Mouse (Mus musculus) heart, embryonic 12.5 days (tissue): ENCODE measurements around the gene Scap. TPM values are rescaled to one million over a fixed set of nuclear protein-coding genes. Genes with fewer than 3 reads are reported as not detected.
"Not testable (repeated sequence)": the region's sequence is repeated elsewhere in the genome, so short reads cannot be mapped to it uniquely, and the experiment has no call there.

Experiments used
- ATAC-seq: fragments of 200-750 bp; cut with Nextera tagmentation; 2 replicates; pipeline ENCODE4 v1.8.0; 2017; ENCODE audit warnings: moderate TSS enrichment, moderate library complexity; ENCODE audit not compliant: insufficient number of reproducible peaks, low FRiP score
- H3K27ac ChIP-seq: fragments of 300-500 bp; sonication (generic); 2 replicates; pipeline ENCODE4 v1.5.1; 2016; ENCODE audit warnings: mild to moderate bottlenecking, moderate library complexity; ENCODE audit not compliant: poor library complexity, severe bottlenecking
- H3K27me3 ChIP-seq: fragments of 300-500 bp; sonication (generic); replicated peaks from 2 replicates; pipeline ENCODE4 v1.6.1; 2016; ENCODE audit warnings: mild to moderate bottlenecking, moderate library complexity
- H3K36me3 ChIP-seq: fragments of 300-500 bp; sonication (generic); 2 replicates; pipeline ENCODE4 v1.6.1; 2016; ENCODE audit warnings: mild to moderate bottlenecking, moderate library complexity
- H3K4me1 ChIP-seq: fragments of 300-500 bp; sonication (generic); replicated peaks from 2 replicates; pipeline ENCODE4 v1.6.1; 2016; ENCODE audit warnings: mild to moderate bottlenecking
- H3K4me2 ChIP-seq: fragments of 300-500 bp; sonication (generic); 2 replicates; pipeline ENCODE4 v1.6.1; 2016; ENCODE audit warnings: mild to moderate bottlenecking, moderate library complexity
- H3K4me3 ChIP-seq: fragments of 300-500 bp; sonication (generic); 2 replicates; pipeline ENCODE4 v1.5.1; 2016; ENCODE audit warnings: mild to moderate bottlenecking
- H3K9ac ChIP-seq: fragments of 300-500 bp; sonication (generic); 2 replicates; pipeline ENCODE4 v1.6.1; 2016; ENCODE audit warnings: mild to moderate bottlenecking, moderate library complexity
- H3K9me3 ChIP-seq: fragments of 300-500 bp; sonication (generic); replicated peaks from 2 replicates; pipeline ENCODE4 v1.6.1; 2016; ENCODE audit warnings: mild to moderate bottlenecking, moderate library complexity
- WGBS: fragments of 180-500 bp; shearing (Covaris S2); methylation state at CpG from one replicate; pipeline ENCODE4 v1.1.7; 2016; 5-methylcytosine and 5-hydroxymethylcytosine counted together
- polyA plus RNA-seq: library from polyadenylated mRNA; unstranded; fragments of >200 nt; fragmentation: Nextera tagmentation; extraction: Ambion mirVana; gene quantifications from 2 replicates; pipeline ENCODE4 v1.2.1, GENCODE M21; 2016

Gene Scap
- polyA plus RNA-seq, 1 experiment from 2014 or later, result 22.2 TPM

DNA sequence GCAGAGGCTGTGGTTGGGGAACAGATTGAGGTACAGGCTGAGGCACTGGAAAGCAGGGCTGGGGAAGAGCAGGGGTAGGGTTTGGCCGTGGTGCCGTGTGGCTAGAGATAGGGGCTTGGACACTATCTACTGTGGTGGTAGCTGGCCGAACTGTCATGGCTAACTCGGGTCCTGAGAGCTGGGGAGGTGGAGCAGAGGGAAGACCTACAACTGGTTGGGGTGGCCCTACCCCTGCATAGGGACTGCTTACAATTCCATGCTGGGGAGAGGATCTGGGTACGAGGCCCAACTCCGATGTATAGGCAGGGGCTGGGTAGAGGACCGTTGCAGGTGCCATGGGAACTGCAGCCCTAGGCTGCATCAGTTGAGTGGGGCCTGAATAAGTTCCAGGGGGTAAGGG is 54.9 kb downstream of the Scap start:
- no peak for ATAC-seq
- Histone ChIP-seq H3K27ac (no peak overlapping the region), H3K4me3 (no peak overlapping the region), H3K36me3 (peaks cover 100% of the 10 kb centered on the region), H3K27me3 (no peaks in the 10 kb centered on the region), H3K4me2 (no peak overlapping the region), H3K4me1 (no peaks in the 10 kb centered on the region), H3K9ac (no peak overlapping the region), H3K9me3 (no peaks in the 10 kb centered on the region)
- 86% methylated on average over 7 of the region's 7 CpGs for WGBS

- H3K36me3 ChIP-seq, result peaks cover 96% of the 10 kb centered on the region
- H3K4me1 ChIP-seq, result no peaks in the 10 kb centered on the region
- H3K9me3 ChIP-seq, result no peaks in the 10 kb centered on the region
- 88% methylated on average over 3 of the region's 3 CpGs for WGBS
- no peaks in the 10 kb centered on the region for H3K27me3 ChIP-seq
- no peak overlapping the region for H3K4me2 ChIP-seq
- no peak overlapping the region for H3K4me3 ChIP-seq
- no peak overlapping the region for H3K27ac ChIP-seq
- H3K9ac ChIP-seq, result no peak overlapping the region
- no peak for ATAC-seq
These were observed 57.8 kb downstream of the Scap start for GRCm38 (mm10) chr9:110390843-110391242.

DNA sequence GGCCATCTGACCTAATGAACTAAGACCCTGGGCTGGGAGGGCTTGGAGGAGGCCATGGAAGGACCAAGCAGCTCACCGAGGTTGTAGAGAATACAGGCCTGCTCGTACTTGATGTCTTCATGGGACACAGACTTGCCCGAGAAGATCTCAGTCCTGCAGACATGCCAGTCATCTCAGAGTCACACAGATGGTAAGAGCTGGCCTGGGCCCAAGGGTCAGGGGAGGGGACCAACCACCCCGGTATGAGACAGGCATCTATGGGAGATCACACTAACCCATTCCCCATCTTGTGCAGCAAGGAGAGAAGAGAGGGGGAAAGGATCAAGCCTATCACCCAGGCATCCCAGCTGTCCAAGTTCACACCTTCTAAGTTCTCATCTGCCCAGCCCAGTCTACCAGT is 60.2 kb downstream of the Scap start:
- no peak overlapping the region for H3K27ac ChIP-seq
- H3K36me3 ChIP-seq, result peaks cover 93% of the 10 kb centered on the region
- H3K4me2 ChIP-seq, result no peak overlapping the region
- H3K4me3 ChIP-seq, result no peak overlapping the region
- ATAC-seq, result no peak
- H3K4me1 ChIP-seq, result no peaks in the 10 kb centered on the region
- 91% methylated on average over 4 of the region's 4 CpGs for WGBS
- no peak overlapping the region for H3K9ac ChIP-seq
- H3K27me3 ChIP-seq, result no peaks in the 10 kb centered on the region
- H3K9me3 ChIP-seq, result no peaks in the 10 kb centered on the region

GRCm38 (mm10) chr9:110400650-110401049 is 67.6 kb downstream of the Scap start:
- H3K27me3 ChIP-seq, result no peaks in the 10 kb centered on the region
- no peaks in the 10 kb centered on the region for H3K9me3 ChIP-seq
- WGBS, result 70% methylated on average over 5 of the region's 5 CpGs
- ATAC-seq, result no peak
- no peak overlapping the region for H3K4me3 ChIP-seq
- H3K36me3 ChIP-seq, result peaks cover 46% of the 10 kb centered on the region
- H3K4me1 ChIP-seq, result peaks cover 5% of the 10 kb centered on the region
- H3K9ac ChIP-seq, result no peak overlapping the region
- no peak overlapping the region for H3K4me2 ChIP-seq
- H3K27ac ChIP-seq, result no peak overlapping the region

DNA sequence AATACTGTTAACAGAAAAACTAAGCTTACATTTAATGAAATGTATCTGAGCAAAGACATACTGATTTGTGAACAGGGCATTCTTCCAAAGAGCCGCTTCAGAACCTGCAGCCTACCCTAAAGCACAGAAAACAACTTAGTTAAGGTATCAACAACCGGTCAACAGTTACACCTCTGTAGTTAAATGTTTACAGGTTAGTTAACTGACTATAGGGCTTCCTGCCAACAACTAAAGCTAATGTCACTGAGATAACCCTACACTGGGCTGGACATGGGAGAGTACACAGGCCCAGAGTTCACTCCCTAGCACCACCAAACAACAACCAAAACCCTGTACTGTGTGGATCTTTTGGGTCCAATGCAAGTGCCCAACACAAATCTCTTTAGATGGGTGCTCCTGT is 69.6 kb downstream of the Scap start:
- H3K9me3 ChIP-seq, result no peaks in the 10 kb centered on the region
- no peak overlapping the region for H3K4me2 ChIP-seq
- ATAC-seq, result no peak
- H3K27ac ChIP-seq, result no peak overlapping the region
- H3K4me3 ChIP-seq, result no peak overlapping the region
- peaks cover 33% of the 10 kb centered on the region for H3K36me3 ChIP-seq
- no peaks in the 10 kb centered on the region for H3K27me3 ChIP-seq
- 96% methylated on average over 2 of the region's 2 CpGs for WGBS
- peaks cover 13% of the 10 kb centered on the region for H3K4me1 ChIP-seq
- H3K9ac ChIP-seq, result no peak overlapping the region

DNA sequence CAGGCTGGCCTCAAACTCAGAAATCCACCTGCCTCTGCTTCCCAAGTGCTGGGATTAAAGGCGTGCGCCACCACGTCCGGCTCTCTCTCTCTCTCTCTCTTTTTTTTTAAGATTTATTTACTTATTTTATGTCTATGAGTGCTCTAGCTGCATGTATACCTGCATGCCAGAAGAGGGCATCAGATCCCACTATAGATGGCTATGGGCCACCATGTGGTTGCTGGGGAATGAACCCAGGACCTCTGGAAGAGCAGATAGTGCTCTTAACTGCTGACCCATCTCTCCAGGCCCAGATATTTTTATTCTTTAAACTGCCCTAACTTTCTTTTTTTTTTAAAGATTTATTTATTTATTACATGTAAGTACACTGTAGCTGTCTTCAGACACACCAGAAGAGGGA is 70.2 kb downstream of the Scap start:
- not testable (repeated sequence) for H3K27me3 ChIP-seq, H3K4me3 ChIP-seq, H3K27ac ChIP-seq, H3K9me3 ChIP-seq, ATAC-seq, H3K4me2 ChIP-seq, H3K9ac ChIP-seq
- WGBS, result 93% methylated on average over 4 of the region's 4 CpGs
- Histone ChIP-seq H3K4me1 (peaks cover 13% of the 10 kb centered on the region), H3K36me3 (peaks cover 28% of the 10 kb centered on the region; the same call in 1 of the 2 replicates)

DNA sequence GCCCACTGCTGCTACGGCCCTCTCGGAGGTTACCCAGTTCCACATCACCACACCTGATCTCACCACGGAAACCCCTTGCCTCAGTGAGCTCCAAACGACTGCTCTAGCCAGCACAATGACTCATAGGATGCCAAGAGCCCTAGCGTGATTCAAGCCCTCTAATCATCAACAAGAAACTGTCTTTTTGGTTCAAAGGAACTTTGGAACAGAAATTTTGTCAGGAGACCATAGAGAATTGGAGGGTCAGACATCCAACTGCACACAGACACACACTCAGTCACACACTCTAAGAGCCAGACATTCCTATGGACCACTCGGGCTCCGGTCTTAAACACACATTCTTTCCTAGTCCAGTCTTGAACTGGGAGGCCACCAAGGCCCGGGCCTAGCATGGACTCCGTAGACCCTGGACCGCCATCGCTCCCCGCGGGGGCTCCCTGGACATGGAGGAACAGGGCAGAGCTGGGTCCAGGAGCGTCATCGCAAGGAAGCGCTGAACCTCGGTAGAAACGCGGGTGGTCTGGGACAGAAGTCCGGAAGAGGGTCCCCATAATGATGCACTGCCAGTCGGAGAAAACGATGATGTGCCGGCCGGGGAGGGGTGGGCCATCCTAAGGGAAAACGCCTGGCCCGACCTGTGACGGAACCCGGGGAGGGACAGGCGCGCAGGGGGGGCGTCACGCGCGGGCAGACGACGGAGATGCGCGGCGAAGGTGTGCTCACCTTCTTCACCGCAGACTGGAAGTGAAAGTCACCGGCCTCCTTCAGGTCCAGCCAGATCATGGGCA is 74.4 kb downstream of the Scap start:
- peak overlapping the region; percentile 90 for H3K4me2 ChIP-seq
- peak; percentile 69 for ATAC-seq
- no peaks in the 10 kb centered on the region for H3K9me3 ChIP-seq
- H3K4me1 ChIP-seq, result peaks cover 12% of the 10 kb centered on the region
- H3K9ac ChIP-seq, result peak overlapping the region; percentile 89
- peak overlapping the region; percentile 76 for H3K27ac ChIP-seq
- H3K4me3 ChIP-seq, result peak overlapping the region; percentile 91
- 0 out of 2 replicates have a peak, but pooled peaks cover 20% of the 10 kb centered on the region for H3K36me3 ChIP-seq
- WGBS, result 1% methylated on average over 41 of the region's 41 CpGs
- no peaks in the 10 kb centered on the region for H3K27me3 ChIP-seq

DNA sequence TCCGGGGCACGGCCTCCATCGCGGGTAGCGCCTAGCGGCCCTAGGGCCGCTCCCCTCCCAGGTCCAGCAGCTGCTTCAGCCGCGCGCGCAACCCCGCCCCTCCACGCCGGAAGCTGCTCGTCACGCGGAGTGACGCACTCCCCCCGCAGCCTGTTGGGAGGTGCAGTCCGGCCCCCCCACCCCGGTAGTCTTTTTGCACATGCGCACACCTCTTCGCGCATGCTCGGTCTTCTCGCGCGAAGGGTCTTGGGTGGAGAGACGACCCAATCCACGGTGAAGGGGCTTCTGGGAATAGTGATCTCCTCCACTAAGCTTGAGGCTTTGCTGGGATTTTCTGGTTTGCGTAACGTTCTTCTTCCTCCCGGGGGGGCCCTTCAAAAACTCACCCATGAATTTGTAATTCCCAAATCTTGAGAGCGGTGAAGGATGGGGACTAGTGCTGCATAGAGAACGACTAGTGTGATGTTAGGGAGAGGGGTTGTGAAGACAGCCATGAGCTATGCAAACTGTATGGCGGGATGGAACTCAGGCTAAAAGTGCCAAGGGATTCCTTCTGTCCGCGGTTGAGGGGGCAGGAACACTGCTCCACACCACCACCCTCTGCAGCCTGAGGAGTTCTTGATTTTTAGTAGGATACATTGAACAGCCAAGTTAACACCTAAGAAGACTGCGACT is 75.1 kb downstream of the Scap start, which contains the start of gene Ptpn23:
Ptpn23 (minus strand) TSS at position 115 of the 675 bp plus-strand sequence.
- no peaks in the 10 kb centered on the region for H3K27me3 ChIP-seq
- peak within 1 kb of the TSS; percentile 90 for H3K4me2 ChIP-seq
- peak within 1 kb of the TSS; percentile 91 for H3K4me3 ChIP-seq
- H3K36me3 ChIP-seq, result 0 out of 2 replicates have a peak, but pooled peaks cover 18% of the 10 kb centered on the region
- WGBS, result under 1% methylated on average over 38 of the region's 39 CpGs
- peak; percentile 97 for ATAC-seq
- H3K27ac ChIP-seq, result peak within 1 kb of the TSS; percentile 76
- no peaks in the 10 kb centered on the region for H3K9me3 ChIP-seq
- peaks cover 15% of the 10 kb centered on the region for H3K4me1 ChIP-seq
- peak within 1 kb of the TSS; percentile 89 for H3K9ac ChIP-seq

- H3K4me1 ChIP-seq, result peaks cover 15% of the 10 kb centered on the region
- H3K27ac ChIP-seq, result no peak overlapping the region
- no peak overlapping the region for H3K4me3 ChIP-seq
- no peak for ATAC-seq
- H3K36me3 ChIP-seq, result no peaks in the 10 kb centered on the region
- H3K9me3 ChIP-seq, result no peaks in the 10 kb centered on the region
- 41% methylated on average over 6 of the region's 6 CpGs for WGBS
- H3K27me3 ChIP-seq, result no peaks in the 10 kb centered on the region; the same call in 1 of the 2 replicates
- no peak overlapping the region for H3K4me2 ChIP-seq
- H3K9ac ChIP-seq, result no peak overlapping the region
These were observed 78.1 kb downstream of the Scap start for GRCm38 (mm10) chr9:110410908-110411887.

DNA sequence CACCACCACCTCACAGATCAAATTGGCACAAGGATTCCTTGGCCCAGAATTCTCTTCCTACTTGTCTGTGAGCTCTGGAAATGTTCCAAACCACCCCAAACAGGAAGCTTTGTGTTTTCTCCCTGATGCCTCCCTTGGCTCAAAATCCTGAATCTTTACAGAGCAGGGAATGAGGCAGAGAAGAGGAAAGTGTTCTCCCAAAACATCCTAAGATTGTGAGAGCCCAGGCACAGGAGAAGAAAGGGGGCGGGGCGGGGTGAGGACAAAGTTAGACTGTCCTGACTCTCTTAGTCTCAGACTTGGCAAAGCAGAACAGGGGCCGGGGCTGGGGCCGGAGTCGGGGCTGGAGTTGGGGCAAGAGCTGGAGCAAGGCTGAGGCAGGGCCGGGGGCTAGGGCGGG is 79.8 kb downstream of the Scap start:
- ATAC-seq, result no peak
- no peak overlapping the region for H3K4me3 ChIP-seq
- 70% methylated on average over 7 of the region's 7 CpGs for WGBS

More for the DNA sequence above, 79.8 kb downstream of the Scap start:
- H3K4me2 ChIP-seq, result no peak overlapping the region
- peaks cover 7% of the 10 kb centered on the region; the same call in 1 of the 2 replicates for H3K4me1 ChIP-seq
- no peaks in the 10 kb centered on the region; the same call in 1 of the 2 replicates for H3K27me3 ChIP-seq
- no peak overlapping the region for H3K9ac ChIP-seq
- H3K9me3 ChIP-seq, result no peaks in the 10 kb centered on the region
- H3K36me3 ChIP-seq, result no peaks in the 10 kb centered on the region
- H3K27ac ChIP-seq, result no peak overlapping the region
